Mouse (Mus musculus): ENCODE data around the gene Arhgap25. TPM values are rescaled to one million over a fixed set of nuclear protein-coding genes. Genes with fewer than 3 reads are reported as not detected.

The Arhgap25 gene
- polyA plus RNA-seq, 1 experiment from 2014 or later = 6.9 TPM

DNA sequence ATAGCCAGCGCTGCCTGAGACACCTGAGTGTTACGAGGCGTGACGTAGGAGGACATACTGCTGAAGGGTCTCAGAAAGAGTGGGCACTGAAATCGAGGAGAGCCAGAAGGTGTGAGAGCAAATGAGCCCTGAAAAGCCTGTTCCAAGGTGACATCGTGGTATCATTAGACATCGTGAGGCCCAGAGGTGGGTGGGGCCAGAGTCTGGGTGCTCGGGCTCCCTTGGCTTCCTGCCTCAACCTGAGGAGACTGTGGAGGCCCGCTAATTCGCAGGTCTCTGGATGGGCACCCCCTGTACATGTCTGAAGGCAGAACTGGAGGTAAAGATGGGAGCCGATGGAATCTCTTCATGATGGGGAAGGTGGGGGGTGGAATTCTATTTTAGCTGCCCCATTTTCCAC lies 13.2 kb downstream of the Arhgap25 start:
- Histone ChIP-seq H3K4me3 (ENCODE audit: low read depth, low read length) (no peak overlapping the region), H3K27ac (ENCODE audit: low read depth, low read length) (no peak overlapping the region), H3K4me2 (no peak overlapping the region), H3K36me3 (ENCODE audit: control insufficient read depth, insufficient read depth, low read length) (no peaks in the 10 kb centered on the region), H3K4me1 (replicated peaks; ENCODE audit: control insufficient read depth, insufficient read depth, low read length) (peaks cover 2% of the 10 kb centered on the region; the same call in 1 of the 2 replicates), H3K9me3 (ENCODE audit: control insufficient read depth, low read length) (no peaks in the 10 kb centered on the region), H3K9ac (ENCODE audit: low read depth, low read length) (no peak overlapping the region), H3K27me3 (replicated peaks; ENCODE audit: control insufficient read depth, insufficient read depth, low read length) (no peaks in the 10 kb centered on the region)
- DNase-seq (ENCODE audit: low spot score) (no peak), ATAC-seq (replicated peaks; ENCODE audit: low FRiP score) (no peak)
- 80% methylated on average over 11 of the region's 11 CpGs for WGBS

GRCm38 (mm10) chr6:87518622-87519021 lies 14.4 kb downstream of the Arhgap25 start:
- H3K27me3 ChIP-seq (replicated peaks; ENCODE audit: control insufficient read depth, insufficient read depth, low read length) = no peaks in the 10 kb centered on the region
- DNase-seq (ENCODE audit: low spot score) (no peak), ATAC-seq (replicated peaks; ENCODE audit: low FRiP score) (no peak)
- no peaks in the 10 kb centered on the region for H3K9me3 ChIP-seq (ENCODE audit: control insufficient read depth, low read length)
- no peak overlapping the region for H3K4me3 ChIP-seq (ENCODE audit: low read depth, low read length)
- 91% methylated on average over 10 of the region's 10 CpGs for WGBS
- no peaks in the 10 kb centered on the region for H3K36me3 ChIP-seq (ENCODE audit: control insufficient read depth, insufficient read depth, low read length)
- no peaks in the 10 kb centered on the region for H3K4me1 ChIP-seq (replicated peaks; ENCODE audit: control insufficient read depth, insufficient read depth, low read length)
- H3K4me2 ChIP-seq = no peak overlapping the region
- no peak overlapping the region for H3K9ac ChIP-seq (ENCODE audit: low read depth, low read length)
- no peak overlapping the region for H3K27ac ChIP-seq (ENCODE audit: low read depth, low read length)

DNA sequence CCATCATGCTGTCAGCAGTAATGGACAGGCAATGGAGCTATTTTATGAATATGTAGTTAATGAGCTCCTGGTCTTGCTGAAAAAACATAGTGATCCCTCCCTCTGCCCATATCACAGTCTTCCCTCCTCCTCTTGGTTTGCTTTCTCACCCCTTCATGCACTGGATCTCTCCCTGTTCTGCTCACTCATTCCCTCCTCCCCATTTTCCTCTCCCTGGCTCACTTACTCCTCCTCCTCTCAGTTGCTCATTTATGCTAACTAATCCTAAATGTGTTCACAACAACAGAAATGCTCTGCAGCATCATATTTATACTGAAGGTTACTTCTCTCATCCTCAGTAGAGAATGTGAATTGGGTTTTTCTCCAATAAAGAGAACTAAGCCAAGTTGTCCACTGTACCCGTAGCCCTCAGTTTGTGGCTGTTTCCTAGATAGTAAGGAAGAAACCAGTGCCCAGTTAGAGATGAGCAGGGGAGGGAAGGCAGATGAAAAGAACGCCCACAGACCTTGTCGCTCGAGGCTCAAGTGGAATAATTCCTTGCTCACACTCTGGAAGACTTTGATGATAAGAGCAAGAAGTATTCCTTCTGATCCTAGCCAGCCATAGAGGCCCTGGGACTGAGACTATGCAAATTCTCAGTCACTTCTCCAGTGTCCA lies 15.2 kb downstream of the Arhgap25 start:
- Histone ChIP-seq H3K27me3 (replicated peaks; ENCODE audit: control insufficient read depth, insufficient read depth, low read length) (no peaks in the 10 kb centered on the region), H3K27ac (ENCODE audit: low read depth, low read length) (no peak overlapping the region)
- WGBS = 75% methylated on average over 4 of the region's 4 CpGs

DNA sequence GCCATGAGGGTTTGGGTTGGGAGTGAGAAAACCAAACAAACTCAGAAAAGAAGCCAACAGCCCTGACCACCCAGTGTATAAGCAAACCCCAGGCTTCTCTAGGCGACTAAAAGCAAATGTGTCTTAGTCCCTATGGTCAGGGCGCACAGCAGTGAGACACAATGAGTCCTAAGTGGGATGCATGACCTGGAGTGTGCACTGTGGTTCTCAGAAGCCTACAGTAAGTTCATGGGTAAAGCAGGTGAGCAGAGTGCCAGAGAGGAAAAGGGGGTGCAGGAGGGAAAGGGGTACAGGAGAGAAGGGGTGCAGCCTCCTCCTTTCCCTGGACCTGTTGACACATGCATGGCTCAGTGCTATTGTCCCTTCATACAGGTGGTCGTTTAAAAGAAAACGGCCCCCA lies 18.7 kb downstream of the Arhgap25 start:
- Histone ChIP-seq H3K4me2 (no peak overlapping the region), H3K27ac (ENCODE audit: low read depth, low read length) (no peak overlapping the region), H3K9me3 (ENCODE audit: control insufficient read depth, low read length) (no peaks in the 10 kb centered on the region), H3K4me1 (replicated peaks; ENCODE audit: control insufficient read depth, insufficient read depth, low read length) (no peaks in the 10 kb centered on the region), H3K9ac (ENCODE audit: low read depth, low read length) (no peak overlapping the region), H3K4me3 (ENCODE audit: low read depth, low read length) (no peak overlapping the region), H3K36me3 (ENCODE audit: control insufficient read depth, insufficient read depth, low read length) (no peaks in the 10 kb centered on the region), H3K27me3 (replicated peaks; ENCODE audit: control insufficient read depth, insufficient read depth, low read length) (no peaks in the 10 kb centered on the region)
- WGBS = 78% methylated on average over 4 of the region's 4 CpGs
- DNase-seq (ENCODE audit: low spot score) (no peak), ATAC-seq (replicated peaks; ENCODE audit: low FRiP score) (no peak)

More for the DNA sequence above, 15.2 kb downstream of the Arhgap25 start:
- Histone ChIP-seq H3K4me2 (no peak overlapping the region), H3K36me3 (ENCODE audit: control insufficient read depth, insufficient read depth, low read length) (no peaks in the 10 kb centered on the region), H3K4me1 (replicated peaks; ENCODE audit: control insufficient read depth, insufficient read depth, low read length) (no peaks in the 10 kb centered on the region), H3K9me3 (ENCODE audit: control insufficient read depth, low read length) (no peaks in the 10 kb centered on the region), H3K9ac (ENCODE audit: low read depth, low read length) (no peak overlapping the region), H3K4me3 (ENCODE audit: low read depth, low read length) (no peak overlapping the region)
- ATAC-seq (replicated peaks; ENCODE audit: low FRiP score) (no peak), DNase-seq (ENCODE audit: low spot score) (no peak)

DNA sequence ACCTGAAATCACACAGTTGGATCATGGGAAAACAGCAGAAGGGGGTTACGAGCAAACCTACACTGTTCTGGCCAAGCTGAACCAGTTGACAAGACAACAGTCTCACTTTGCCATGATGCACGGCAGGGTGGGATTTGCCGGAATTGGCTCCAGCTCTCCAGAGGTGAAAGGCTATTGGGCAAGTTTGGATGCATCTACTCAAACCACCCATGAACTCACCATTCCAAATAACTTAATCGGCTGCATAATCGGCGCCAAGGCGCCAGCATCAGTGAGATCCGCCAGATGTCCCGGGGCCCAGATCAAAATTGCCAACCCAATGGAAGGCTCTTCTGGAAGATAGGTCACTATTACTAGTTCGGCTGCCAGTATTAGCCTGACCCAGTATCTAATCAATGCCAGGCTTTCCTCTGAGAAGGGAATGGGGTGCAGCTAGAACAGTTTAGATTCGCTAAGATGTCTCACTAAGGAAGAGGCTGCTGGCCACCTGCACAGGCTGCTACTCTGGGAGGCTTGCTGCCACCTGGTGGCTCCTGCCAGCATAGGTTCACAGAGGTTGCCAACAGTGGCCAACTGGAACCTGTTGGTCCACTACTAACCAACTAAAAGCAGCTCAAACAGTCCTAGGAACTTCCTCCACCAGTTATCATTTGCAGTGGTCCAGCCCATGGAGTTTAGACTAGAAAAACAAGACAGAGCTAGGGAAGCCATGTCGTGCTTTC lies 19.9 kb downstream of the Arhgap25 start:
- Histone ChIP-seq H3K27me3 (replicated peaks; ENCODE audit: control insufficient read depth, insufficient read depth, low read length) (no peaks in the 10 kb centered on the region), H3K4me1 (replicated peaks; ENCODE audit: control insufficient read depth, insufficient read depth, low read length) (no peaks in the 10 kb centered on the region), H3K4me3 (ENCODE audit: low read depth, low read length) (no peak overlapping the region), H3K27ac (ENCODE audit: low read depth, low read length) (no peak overlapping the region), H3K9me3 (ENCODE audit: control insufficient read depth, low read length) (no peaks in the 10 kb centered on the region), H3K4me2 (no peak overlapping the region), H3K9ac (ENCODE audit: low read depth, low read length) (no peak overlapping the region), H3K36me3 (ENCODE audit: control insufficient read depth, insufficient read depth, low read length) (no peaks in the 10 kb centered on the region)
- 66% methylated on average over 12 of the region's 12 CpGs for WGBS
- no peak for ATAC-seq (replicated peaks; ENCODE audit: low FRiP score)
- DNase-seq (ENCODE audit: low spot score) = peak; percentile 61

GRCm38 (mm10) chr6:87510999-87511398 lies 22.1 kb downstream of the Arhgap25 start:
- H3K27me3 ChIP-seq (replicated peaks; ENCODE audit: control insufficient read depth, insufficient read depth, low read length) = no peaks in the 10 kb centered on the region
- no peak for DNase-seq (ENCODE audit: low spot score)

GRCm38 (mm10) chr6:87509806-87510205 lies 23.3 kb downstream of the Arhgap25 start:
- ATAC-seq (replicated peaks; ENCODE audit: low FRiP score) (no peak), DNase-seq (ENCODE audit: low spot score) (no peak)
- H3K4me1 ChIP-seq (replicated peaks; ENCODE audit: control insufficient read depth, insufficient read depth, low read length) = no peaks in the 10 kb centered on the region

More at GRCm38 (mm10) chr6:87510999-87511398, 22.1 kb downstream of the Arhgap25 start:
- Histone ChIP-seq H3K4me2 (no peak overlapping the region), H3K27ac (ENCODE audit: low read depth, low read length) (no peak overlapping the region), H3K9me3 (ENCODE audit: control insufficient read depth, low read length) (no peaks in the 10 kb centered on the region), H3K4me3 (ENCODE audit: low read depth, low read length) (no peak overlapping the region), H3K36me3 (ENCODE audit: control insufficient read depth, insufficient read depth, low read length) (no peaks in the 10 kb centered on the region), H3K9ac (ENCODE audit: low read depth, low read length) (no peak overlapping the region), H3K4me1 (replicated peaks; ENCODE audit: control insufficient read depth, insufficient read depth, low read length) (no peaks in the 10 kb centered on the region)
- ATAC-seq (replicated peaks; ENCODE audit: low FRiP score) = no peak
- 60% methylated on average over 4 of the region's 4 CpGs for WGBS

DNA sequence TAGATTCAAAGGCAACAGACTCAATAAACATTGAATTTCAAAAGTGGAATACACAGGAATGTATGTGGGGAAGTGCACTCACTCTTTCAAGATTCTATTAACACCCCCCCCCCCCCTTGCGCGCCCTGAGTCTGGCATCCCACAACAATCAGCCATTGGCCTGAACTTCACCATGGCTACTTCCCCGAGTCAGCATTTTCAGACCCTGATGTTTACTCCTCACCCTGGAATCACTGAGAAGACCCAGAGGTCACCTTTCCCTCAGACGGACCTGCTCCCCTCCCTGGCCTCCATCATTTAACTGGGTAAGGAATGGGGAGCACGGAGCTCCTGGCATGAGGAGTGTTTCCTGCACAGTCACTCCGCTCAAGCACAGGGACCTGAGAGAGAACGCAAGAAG lies 28.2 kb downstream of the Arhgap25 start:
- Histone ChIP-seq H3K4me2 (no peak overlapping the region), H3K27me3 (replicated peaks; ENCODE audit: control insufficient read depth, insufficient read depth, low read length) (no peaks in the 10 kb centered on the region), H3K9me3 (ENCODE audit: control insufficient read depth, low read length) (no peaks in the 10 kb centered on the region), H3K36me3 (ENCODE audit: control insufficient read depth, insufficient read depth, low read length) (no peaks in the 10 kb centered on the region), H3K4me1 (replicated peaks; ENCODE audit: control insufficient read depth, insufficient read depth, low read length) (peaks cover 6% of the 10 kb centered on the region; the same call in 1 of the 2 replicates), H3K4me3 (ENCODE audit: low read depth, low read length) (no peak overlapping the region), H3K27ac (ENCODE audit: low read depth, low read length) (no peak overlapping the region), H3K9ac (ENCODE audit: low read depth, low read length) (no peak overlapping the region)
- no peak for ATAC-seq (replicated peaks; ENCODE audit: low FRiP score)
- 78% methylated on average over 7 of the region's 7 CpGs for WGBS
- no peak for DNase-seq (ENCODE audit: low spot score)

More at GRCm38 (mm10) chr6:87509806-87510205, 23.3 kb downstream of the Arhgap25 start:
- Histone ChIP-seq H3K9ac (ENCODE audit: low read depth, low read length) (no peak overlapping the region), H3K27ac (ENCODE audit: low read depth, low read length) (no peak overlapping the region), H3K9me3 (ENCODE audit: control insufficient read depth, low read length) (no peaks in the 10 kb centered on the region), H3K27me3 (replicated peaks; ENCODE audit: control insufficient read depth, insufficient read depth, low read length) (no peaks in the 10 kb centered on the region), H3K36me3 (ENCODE audit: control insufficient read depth, insufficient read depth, low read length) (no peaks in the 10 kb centered on the region), H3K4me2 (no peak overlapping the region), H3K4me3 (ENCODE audit: low read depth, low read length) (no peak overlapping the region)
- WGBS = 91% methylated on average over 2 of the region's 2 CpGs

- no peak overlapping the region for H3K4me2 ChIP-seq
- H3K4me1 ChIP-seq (replicated peaks; ENCODE audit: control insufficient read depth, insufficient read depth, low read length) = peaks cover 8% of the 10 kb centered on the region; the same call in 1 of the 2 replicates
- H3K9ac ChIP-seq (ENCODE audit: low read depth, low read length) = no peak overlapping the region
- WGBS = 41% methylated on average over 5 of the region's 5 CpGs
- no peaks in the 10 kb centered on the region for H3K27me3 ChIP-seq (replicated peaks; ENCODE audit: control insufficient read depth, insufficient read depth, low read length)
- H3K9me3 ChIP-seq (ENCODE audit: control insufficient read depth, low read length) = no peaks in the 10 kb centered on the region
- H3K4me3 ChIP-seq (ENCODE audit: low read depth, low read length) = no peak overlapping the region
- ATAC-seq (replicated peaks; ENCODE audit: low FRiP score) (no peak), DNase-seq (ENCODE audit: low spot score) (no peak)
- H3K36me3 ChIP-seq (ENCODE audit: control insufficient read depth, insufficient read depth, low read length) = no peaks in the 10 kb centered on the region
- H3K27ac ChIP-seq (ENCODE audit: low read depth, low read length) = no peak overlapping the region
These were observed 29.1 kb downstream of the Arhgap25 start for GRCm38 (mm10) chr6:87503976-87504375.

Measured in liver, embryonic 11.5 days (tissue).